Mouse (Mus musculus): ENCODE data around the gene Oasl1. TPM values are rescaled to one million over a fixed set of nuclear protein-coding genes. Genes with fewer than 3 reads are reported as not detected.
A peak's percentile ranks its signal among the peaks of the same experiment; 100 is the strongest.

Gene Oasl1
- polyA plus RNA-seq, 1 experiment from 2014 or later, result 0.25 TPM

DNA sequence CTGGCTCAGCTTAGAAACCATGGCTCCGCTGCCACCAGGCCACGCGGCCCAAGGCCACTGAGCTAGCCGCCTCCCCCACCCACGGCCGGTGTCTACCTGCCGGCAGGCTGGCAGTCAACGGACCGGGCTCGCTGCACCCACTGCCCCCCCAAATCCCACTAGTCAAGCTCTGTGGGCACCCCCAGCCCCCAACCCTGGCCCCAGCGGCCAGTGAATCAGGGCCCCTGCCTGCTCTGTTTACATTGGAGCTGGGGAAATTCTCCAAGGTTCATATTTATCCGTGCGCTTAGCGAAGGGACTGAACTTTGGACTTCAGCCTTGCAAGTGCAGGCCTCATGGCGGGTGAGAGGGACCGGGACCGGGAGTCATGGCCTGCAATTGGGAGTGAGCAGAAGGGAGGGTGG, 47.8 kb downstream of the Oasl1 start, which contains the start of gene Hnf1a:
Gene Hnf1a, minus strand, starts transcription at position 271 of the 404 bp plus-strand sequence.
- WGBS, result 75% methylated on average over 17 of the region's 17 CpGs
- Histone ChIP-seq H3K27ac (no peak within 1 kb of the TSS), H3K9me3 (ENCODE audit: control insufficient read depth, low read length) (no peaks in the 10 kb centered on the region), H3K4me2 (replicated peaks) (no peak within 1 kb of the TSS), H3K9ac (no peak within 1 kb of the TSS), H3K4me3 (replicated peaks; ENCODE audit: low read length) (no peak within 1 kb of the TSS), H3K4me1 (replicated peaks; ENCODE audit: control insufficient read depth, insufficient read depth, low read length) (no peaks in the 10 kb centered on the region), H3K27me3 (ENCODE audit: control insufficient read depth, insufficient read depth, low read length) (peaks cover 12% of the 10 kb centered on the region; the same call in 1 of the 2 replicates), H3K36me3 (replicated peaks; ENCODE audit: control insufficient read depth, insufficient read depth) (no peaks in the 10 kb centered on the region)
- no peak for ATAC-seq (ENCODE audit: low FRiP score)
- no peak for DNase-seq (ENCODE audit: low spot score)

- Histone ChIP-seq H3K4me2 (replicated peaks) (no peak overlapping the region), H3K36me3 (replicated peaks; ENCODE audit: control insufficient read depth, insufficient read depth) (no peaks in the 10 kb centered on the region), H3K9me3 (ENCODE audit: control insufficient read depth, low read length) (no peaks in the 10 kb centered on the region), H3K27me3 (ENCODE audit: control insufficient read depth, insufficient read depth, low read length) (peaks cover 12% of the 10 kb centered on the region; the same call in 1 of the 2 replicates), H3K4me1 (replicated peaks; ENCODE audit: control insufficient read depth, insufficient read depth, low read length) (no peaks in the 10 kb centered on the region), H3K4me3 (replicated peaks; ENCODE audit: low read length) (no peak overlapping the region), H3K27ac (no peak overlapping the region), H3K9ac (no peak overlapping the region)
- 81% methylated on average over 9 of the region's 9 CpGs for WGBS
- DNase-seq (ENCODE audit: low spot score) (no peak), ATAC-seq (ENCODE audit: low FRiP score) (no peak)
Observed at GRCm38 (mm10) chr5:114972201-114972600, 49.2 kb downstream of the Oasl1 start.

GRCm38 (mm10) chr5:114973131-114973530, 50.1 kb downstream of the Oasl1 start:
- Histone ChIP-seq H3K4me1 (replicated peaks; ENCODE audit: control insufficient read depth, insufficient read depth, low read length) (no peaks in the 10 kb centered on the region), H3K36me3 (replicated peaks; ENCODE audit: control insufficient read depth, insufficient read depth) (no peaks in the 10 kb centered on the region), H3K9me3 (ENCODE audit: control insufficient read depth, low read length) (no peaks in the 10 kb centered on the region), H3K4me3 (replicated peaks; ENCODE audit: low read length) (no peak overlapping the region), H3K4me2 (replicated peaks) (no peak overlapping the region), H3K27ac (no peak overlapping the region), H3K27me3 (ENCODE audit: control insufficient read depth, insufficient read depth, low read length) (peaks cover 8% of the 10 kb centered on the region; the same call in 1 of the 2 replicates), H3K9ac (no peak overlapping the region)
- ATAC-seq (ENCODE audit: low FRiP score) (no peak), DNase-seq (ENCODE audit: low spot score) (no peak)
- WGBS, result 84% methylated on average over 8 of the region's 8 CpGs

DNA sequence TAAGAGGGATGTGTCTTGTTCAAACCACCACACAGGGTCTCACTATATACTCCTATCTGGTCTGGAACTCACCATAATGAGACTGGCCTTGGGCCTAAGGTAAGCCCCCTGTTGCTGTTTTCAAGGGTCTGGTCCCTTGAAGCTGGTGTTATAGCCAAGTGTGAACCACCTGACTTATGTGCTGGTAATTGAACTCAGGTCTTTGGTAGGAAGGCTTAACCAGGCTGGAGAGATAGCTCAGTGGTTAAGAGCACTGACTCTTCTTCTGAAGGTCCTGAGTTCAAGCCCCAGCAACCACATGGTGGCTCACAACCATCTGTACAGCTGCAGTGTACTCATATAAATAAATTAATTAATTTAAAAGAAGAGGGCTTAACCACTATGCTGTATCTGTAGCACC, 53.9 kb downstream of the Oasl1 start:
- Histone ChIP-seq H3K4me2 (replicated peaks) (no peak overlapping the region), H3K36me3 (replicated peaks; ENCODE audit: control insufficient read depth, insufficient read depth) (no peaks in the 10 kb centered on the region), H3K27ac (no peak overlapping the region), H3K4me1 (replicated peaks; ENCODE audit: control insufficient read depth, insufficient read depth, low read length) (no peaks in the 10 kb centered on the region), H3K4me3 (replicated peaks; ENCODE audit: low read length) (no peak overlapping the region), H3K27me3 (ENCODE audit: control insufficient read depth, insufficient read depth, low read length) (no peaks in the 10 kb centered on the region), H3K9me3 (ENCODE audit: control insufficient read depth, low read length) (no peaks in the 10 kb centered on the region), H3K9ac (no peak overlapping the region)
- no peak for DNase-seq (ENCODE audit: low spot score)
- ATAC-seq (ENCODE audit: low FRiP score), result no peak

DNA sequence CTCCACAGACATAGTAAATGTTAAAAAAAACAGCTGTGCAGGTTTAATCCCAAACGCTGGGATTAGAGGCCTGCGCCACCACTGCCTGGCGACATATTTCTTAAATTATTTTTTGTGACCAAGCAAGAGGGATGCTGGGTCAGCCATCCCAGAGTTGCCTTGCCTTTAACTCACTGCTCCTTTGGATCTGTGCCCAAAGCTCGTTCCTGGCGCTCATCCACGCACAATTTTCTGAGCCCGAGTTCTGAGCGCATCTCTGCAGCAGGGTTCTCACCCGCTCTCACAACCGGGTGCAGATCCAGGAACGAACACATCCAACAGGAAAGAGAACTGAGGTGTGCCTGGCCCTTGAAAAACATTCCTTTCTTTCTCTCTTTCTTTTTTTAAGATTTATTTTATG, 55.4 kb downstream of the Oasl1 start:
- no peak overlapping the region for H3K4me2 ChIP-seq (replicated peaks)
- WGBS, result 70% methylated on average over 11 of the region's 11 CpGs
- H3K9me3 ChIP-seq (ENCODE audit: control insufficient read depth, low read length), result no peaks in the 10 kb centered on the region
- no peak for DNase-seq (ENCODE audit: low spot score)
- no peak for ATAC-seq (ENCODE audit: low FRiP score)
- H3K36me3 ChIP-seq (replicated peaks; ENCODE audit: control insufficient read depth, insufficient read depth), result no peaks in the 10 kb centered on the region
- H3K9ac ChIP-seq, result peak overlapping the region; percentile 11; the same call in 1 of the 2 replicates
- no peak overlapping the region for H3K27ac ChIP-seq
- H3K27me3 ChIP-seq (ENCODE audit: control insufficient read depth, insufficient read depth, low read length), result no peaks in the 10 kb centered on the region
- no peak overlapping the region for H3K4me3 ChIP-seq (replicated peaks; ENCODE audit: low read length)
- no peaks in the 10 kb centered on the region for H3K4me1 ChIP-seq (replicated peaks; ENCODE audit: control insufficient read depth, insufficient read depth, low read length)

DNA sequence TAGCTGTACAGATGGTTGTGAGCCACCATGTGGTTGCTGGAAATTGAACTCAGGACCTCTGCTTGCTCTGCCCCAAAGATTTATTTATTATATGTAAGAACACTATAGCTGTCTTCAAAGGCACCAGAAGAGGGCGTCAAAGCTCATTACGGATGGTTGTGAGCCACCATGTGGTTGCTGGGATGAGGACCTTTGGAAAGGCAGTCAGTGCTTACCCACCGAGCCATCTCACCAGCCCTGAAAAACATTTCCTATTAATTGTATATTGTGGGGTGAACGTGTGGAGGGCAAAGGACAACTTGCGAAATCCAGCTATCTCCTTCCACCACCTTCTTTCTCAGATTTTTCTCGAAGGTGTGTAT, 55.8 kb downstream of the Oasl1 start:
- H3K4me3 ChIP-seq (replicated peaks; ENCODE audit: low read length), result peak overlapping the region; percentile 15
- no peaks in the 10 kb centered on the region for H3K36me3 ChIP-seq (replicated peaks; ENCODE audit: control insufficient read depth, insufficient read depth)
- no peak overlapping the region for H3K27ac ChIP-seq
- WGBS, result 7% methylated on average over 6 of the region's 6 CpGs
- DNase-seq (ENCODE audit: low spot score), result peak; percentile 30
- no peaks in the 10 kb centered on the region for H3K9me3 ChIP-seq (ENCODE audit: control insufficient read depth, low read length)
- no peaks in the 10 kb centered on the region for H3K4me1 ChIP-seq (replicated peaks; ENCODE audit: control insufficient read depth, insufficient read depth, low read length)
- peak; percentile 53; the same call in 1 of the 2 replicates for ATAC-seq (ENCODE audit: low FRiP score)
- H3K9ac ChIP-seq, result 0 out of 2 replicates have a peak overlapping the region, but pooled peaks have one; percentile 11
- H3K4me2 ChIP-seq (replicated peaks), result peak overlapping the region; percentile 60
- H3K27me3 ChIP-seq (ENCODE audit: control insufficient read depth, insufficient read depth, low read length), result no peaks in the 10 kb centered on the region

- peak; percentile 83 for DNase-seq (ENCODE audit: low spot score)
- Histone ChIP-seq H3K27me3 (ENCODE audit: control insufficient read depth, insufficient read depth, low read length) (no peaks in the 10 kb centered on the region), H3K4me2 (replicated peaks) (peak overlapping the region; percentile 60), H3K9me3 (ENCODE audit: control insufficient read depth, low read length) (no peaks in the 10 kb centered on the region), H3K4me3 (replicated peaks; ENCODE audit: low read length) (peak overlapping the region; percentile 15), H3K9ac (peak overlapping the region; percentile 22), H3K27ac (no peak overlapping the region), H3K4me1 (replicated peaks; ENCODE audit: control insufficient read depth, insufficient read depth, low read length) (no peaks in the 10 kb centered on the region), H3K36me3 (replicated peaks; ENCODE audit: control insufficient read depth, insufficient read depth) (no peaks in the 10 kb centered on the region)
- 13% methylated on average over 32 of the region's 32 CpGs for WGBS
- peak; percentile 31; the same call in 1 of the 2 replicates for ATAC-seq (ENCODE audit: low FRiP score)
Observed at GRCm38 (mm10) chr5:114979250-114980121, 56.4 kb downstream of the Oasl1 start.

GRCm38 (mm10) chr5:114980122-114980748, 57.2 kb downstream of the Oasl1 start:
- DNase-seq (ENCODE audit: low spot score), result no peak
- ATAC-seq (ENCODE audit: low FRiP score), result no peak
- no peaks in the 10 kb centered on the region for H3K27me3 ChIP-seq (ENCODE audit: control insufficient read depth, insufficient read depth, low read length)
- H3K4me2 ChIP-seq (replicated peaks), result peak overlapping the region; percentile 60
- H3K27ac ChIP-seq, result no peak overlapping the region
- 30% methylated on average over 16 of the region's 16 CpGs for WGBS
- no peaks in the 10 kb centered on the region for H3K4me1 ChIP-seq (replicated peaks; ENCODE audit: control insufficient read depth, insufficient read depth, low read length)
- no peaks in the 10 kb centered on the region for H3K9me3 ChIP-seq (ENCODE audit: control insufficient read depth, low read length)
- peak overlapping the region; percentile 22 for H3K9ac ChIP-seq
- H3K4me3 ChIP-seq (replicated peaks; ENCODE audit: low read length), result peak overlapping the region; percentile 15
- no peaks in the 10 kb centered on the region for H3K36me3 ChIP-seq (replicated peaks; ENCODE audit: control insufficient read depth, insufficient read depth)

DNA sequence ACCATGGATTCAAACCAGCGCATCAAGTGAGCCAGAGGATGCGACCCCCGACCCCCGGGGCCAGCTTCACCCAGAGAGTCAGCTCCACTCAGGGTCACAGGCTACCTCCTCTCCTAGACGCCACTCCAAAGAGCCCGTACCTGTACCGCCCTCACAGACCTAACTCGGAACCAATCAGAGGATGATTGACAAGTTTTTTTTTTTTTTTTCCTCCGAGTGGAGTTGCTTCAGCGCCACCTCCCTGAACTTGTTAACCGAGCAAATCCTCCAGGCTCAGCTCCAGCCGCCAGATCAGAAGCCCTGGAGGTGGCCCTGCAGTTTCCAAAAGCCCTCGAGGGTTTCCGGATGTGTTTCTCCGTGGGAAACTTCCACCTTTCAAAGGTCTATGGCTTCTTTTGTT, 59.0 kb downstream of the Oasl1 start:
- WGBS, result 62% methylated on average over 15 of the region's 15 CpGs
- H3K27ac ChIP-seq, result no peak overlapping the region
- no peak overlapping the region for H3K4me3 ChIP-seq (replicated peaks; ENCODE audit: low read length)
- H3K36me3 ChIP-seq (replicated peaks; ENCODE audit: control insufficient read depth, insufficient read depth), result no peaks in the 10 kb centered on the region
- H3K4me1 ChIP-seq (replicated peaks; ENCODE audit: control insufficient read depth, insufficient read depth, low read length), result no peaks in the 10 kb centered on the region
- H3K9ac ChIP-seq, result no peak overlapping the region
- no peak for DNase-seq (ENCODE audit: low spot score)
- no peaks in the 10 kb centered on the region for H3K27me3 ChIP-seq (ENCODE audit: control insufficient read depth, insufficient read depth, low read length)
- H3K9me3 ChIP-seq (ENCODE audit: control insufficient read depth, low read length), result no peaks in the 10 kb centered on the region
- no peak overlapping the region for H3K4me2 ChIP-seq (replicated peaks)
- no peak for ATAC-seq (ENCODE audit: low FRiP score)
